Mouse (Mus musculus) testis, adult 2 months (tissue): Measurements from ENCODE around the gene Mettl22.

ENCODE experiments used
- CTCF ChIP-seq: fragments of 200-500 bp; IDR thresholded peaks from 2 replicates; pipeline ENCODE4 v1.5.1; 2012; ENCODE audit warnings: low read depth, mild to moderate bottlenecking, inconsistent platforms, low read length, moderate library complexity; ENCODE audit not compliant: control insufficient read depth, insufficient read depth, insufficient replicate concordance
- POLR2A ChIP-seq: fragments of 200-500 bp; IDR thresholded peaks from 2 replicates; pipeline ENCODE4 v1.6.1; 2012; ENCODE audit warnings: low read depth, mild to moderate bottlenecking, inconsistent platforms, low read length, moderate library complexity; ENCODE audit not compliant: control insufficient read depth

DNA sequence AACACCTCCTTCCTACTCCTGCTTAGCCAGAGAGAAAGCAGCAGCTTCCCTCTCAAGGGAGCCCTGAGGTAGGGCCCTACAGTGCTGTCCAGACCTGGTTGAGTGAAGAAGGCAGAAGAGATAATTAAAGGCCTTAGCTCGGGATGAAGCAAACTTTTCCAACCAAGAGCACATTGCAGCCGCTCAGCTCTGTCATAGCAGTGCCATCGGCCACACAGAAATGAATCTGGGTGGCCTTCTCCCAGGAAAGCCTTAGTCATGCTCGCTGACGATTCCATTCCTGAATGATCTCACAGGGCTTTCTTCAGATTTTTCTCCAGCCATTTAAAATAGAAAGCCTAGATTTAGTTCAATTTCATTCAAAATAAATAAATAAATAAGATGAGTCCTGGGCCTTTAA, 39.3 kb downstream of the Mettl22 start:
- no peak for TF ChIP-seq POLR2A
- no peak for TF ChIP-seq CTCF
